Mouse (Mus musculus) heart, embryonic 14.5 days (tissue): ENCODE results near the gene Chrna9. TPM values are rescaled to one million over a fixed set of nuclear protein-coding genes. Genes with fewer than 3 reads are reported as not detected.

ENCODE experiments used
- ATAC-seq: fragments of 200-750 bp; cut with Nextera tagmentation; 2 replicates; pipeline ENCODE4 v1.8.0; 2017; ENCODE audit warnings: low read depth, moderate TSS enrichment; ENCODE audit not compliant: insufficient number of reproducible peaks, insufficient read depth, low FRiP score
- H3K27ac ChIP-seq, 2 experiments: fragments of 200-500 bp in 1 of 2; fragments of 300-500 bp in 1 of 2; sonication (generic) in 1 of 2; replicated peaks in 1 of 2; 2 replicates each; pipeline ENCODE4 v1.5.1; 2012 to 2014; ENCODE audit warnings: low read depth in 2 of 2, low read length in 2 of 2, control low read depth in 1 of 2, mild to moderate bottlenecking in 1 of 2, mixed read lengths in 1 of 2; ENCODE audit not compliant: control insufficient read depth in 1 of 2, insufficient read depth in 1 of 2
- H3K27me3 ChIP-seq: fragments of 300-500 bp; sonication (generic); 2 replicates; pipeline ENCODE4 v1.6.1; 2014; ENCODE audit warnings: mild to moderate bottlenecking, low read length, control low read depth; ENCODE audit not compliant: control insufficient read depth, insufficient read depth
- H3K36me3 ChIP-seq: fragments of 300-500 bp; sonication (generic); 2 replicates; pipeline ENCODE4 v1.6.1; 2014; ENCODE audit warnings: mild to moderate bottlenecking, control low read depth, low read length, mixed read lengths; ENCODE audit not compliant: control insufficient read depth, insufficient read depth
- H3K4me1 ChIP-seq, 2 experiments: fragments of 200-500 bp in 1 of 2; fragments of 300-500 bp in 1 of 2; sonication (generic) in 1 of 2; 2 replicates each; pipeline ENCODE4 v1.6.1; 2012 to 2014; ENCODE audit warnings: low read length in 2 of 2, control low read depth in 1 of 2, mixed read lengths in 1 of 2; ENCODE audit not compliant: control insufficient read depth in 2 of 2, insufficient read depth in 2 of 2
- H3K4me2 ChIP-seq: fragments of 300-500 bp; sonication (generic); 2 replicates; pipeline ENCODE4 v1.6.1; 2014; ENCODE audit warnings: mild to moderate bottlenecking, low read length
- H3K4me3 ChIP-seq, 2 experiments: fragments of 200-500 bp in 1 of 2; fragments of 300-500 bp in 1 of 2; sonication (generic) in 1 of 2; 2 replicates each; pipeline ENCODE4 v1.5.1; 2012 to 2014; ENCODE audit warnings: low read length in 2 of 2, mild to moderate bottlenecking in 2 of 2, control low read depth in 1 of 2, low read depth in 1 of 2, moderate library complexity in 1 of 2; ENCODE audit not compliant: control insufficient read depth in 1 of 2, insufficient read depth in 1 of 2
- H3K9ac ChIP-seq: fragments of 300-500 bp; sonication (generic); 2 replicates; pipeline ENCODE4 v1.6.1; 2014; ENCODE audit warnings: mild to moderate bottlenecking, low read length
- H3K9me3 ChIP-seq: fragments of 300-500 bp; sonication (generic); 2 replicates; pipeline ENCODE4 v1.6.1; 2016; ENCODE audit warnings: low read length, control low read depth; ENCODE audit not compliant: control insufficient read depth
- WGBS: fragments of 180-500 bp; shearing (Covaris S2); extraction: QIAGEN DNeasy Blood & Tissue Kit; methylation state at CpG from one replicate; pipeline ENCODE4 v1.1.7; 2014; 5-methylcytosine and 5-hydroxymethylcytosine counted together
- polyA plus RNA-seq: library from polyadenylated mRNA; unstranded; fragments of >200 nt; fragmentation: Nextera tagmentation; extraction: Ambion mirVana; gene quantifications from 2 replicates; pipeline ENCODE4 v1.2.1, GENCODE M21; 2014

Chrna9 gene
- polyA plus RNA-seq, 1 experiment from 2014 or later = not detected

GRCm38 (mm10) chr5:65959893-65960596, 25.3 kb downstream of the Chrna9 start:
- Histone ChIP-seq H3K27me3 (no peaks in the 10 kb centered on the region), H3K4me2 (no peak overlapping the region), H3K27ac (no peak overlapping the region), H3K9me3 (no peaks in the 10 kb centered on the region), H3K9ac (no peak overlapping the region), H3K36me3 (no peaks in the 10 kb centered on the region), H3K4me3 (no peak overlapping the region), H3K4me1 (peaks cover 3 to 6% of the 10 kb centered on the region in 2 experiments; a peak in 3 of 4 replicates)
- ATAC-seq = no peak
- 75% methylated on average over 5 of the region's 5 CpGs for WGBS

GRCm38 (mm10) chr5:65960597-65960950, 25.9 kb downstream of the Chrna9 start:
- Histone ChIP-seq H3K4me2 (no peak overlapping the region), H3K27ac (no peak overlapping the region), H3K9ac (no peak overlapping the region), H3K36me3 (no peaks in the 10 kb centered on the region), H3K9me3 (no peaks in the 10 kb centered on the region), H3K27me3 (no peaks in the 10 kb centered on the region), H3K4me3 (no peak overlapping the region), H3K4me1 (peaks cover 0 to under 1% of the 10 kb centered on the region in 2 experiments; a peak in 1 of 4 replicates)
- no peak for ATAC-seq
- 86% methylated on average over 11 of the region's 11 CpGs for WGBS

GRCm38 (mm10) chr5:65963291-65963690, 28.6 kb downstream of the Chrna9 start:
- Histone ChIP-seq H3K4me2 (no peak overlapping the region), H3K27me3 (no peaks in the 10 kb centered on the region), H3K27ac (no peak overlapping the region), H3K9ac (no peak overlapping the region), H3K4me3 (no peak overlapping the region), H3K36me3 (no peaks in the 10 kb centered on the region), H3K9me3 (no peaks in the 10 kb centered on the region), H3K4me1 (no peaks in the 10 kb centered on the region)
- 87% methylated on average over 5 of the region's 5 CpGs for WGBS
- ATAC-seq = no peak

GRCm38 (mm10) chr5:65965771-65966279, 31.1 kb downstream of the Chrna9 start:
- Histone ChIP-seq H3K4me2 (no peak overlapping the region), H3K27me3 (no peaks in the 10 kb centered on the region), H3K27ac (no peak overlapping the region), H3K4me3 (no peak overlapping the region), H3K4me1 (no peaks in the 10 kb centered on the region), H3K9me3 (no peaks in the 10 kb centered on the region), H3K36me3 (no peaks in the 10 kb centered on the region), H3K9ac (no peak overlapping the region)
- WGBS = 61% methylated on average over 7 of the region's 7 CpGs
- no peak for ATAC-seq

- Histone ChIP-seq H3K9ac (no peak overlapping the region), H3K4me3 (no peak overlapping the region), H3K4me2 (no peak overlapping the region), H3K9me3 (no peaks in the 10 kb centered on the region), H3K4me1 (no peaks in the 10 kb centered on the region), H3K27ac (no peak overlapping the region), H3K27me3 (no peaks in the 10 kb centered on the region), H3K36me3 (no peaks in the 10 kb centered on the region)
- no peak for ATAC-seq
- 59% methylated on average over 12 of the region's 12 CpGs for WGBS
Observed at GRCm38 (mm10) chr5:65967091-65967490, 32.4 kb downstream of the Chrna9 start.

GRCm38 (mm10) chr5:65968004-65968403, 33.3 kb downstream of the Chrna9 start:
- Histone ChIP-seq H3K9ac (no peak overlapping the region), H3K9me3 (no peaks in the 10 kb centered on the region), H3K4me3 (no peak overlapping the region), H3K4me1 (no peaks in the 10 kb centered on the region), H3K36me3 (no peaks in the 10 kb centered on the region), H3K27me3 (no peaks in the 10 kb centered on the region), H3K27ac (no peak overlapping the region), H3K4me2 (no peak overlapping the region)
- ATAC-seq = no peak
- 84% methylated on average over 3 of the region's 3 CpGs for whole genome bisulfite sequencing

- no peak overlapping the region for H3K9ac ChIP-seq
- no peak overlapping the region for H3K27ac ChIP-seq
- no peak overlapping the region for H3K4me3 ChIP-seq
- no peaks in the 10 kb centered on the region for H3K4me1 ChIP-seq
- WGBS = 56% methylated on average over 2 of the region's 2 CpGs
- no peaks in the 10 kb centered on the region for H3K36me3 ChIP-seq
- no peak overlapping the region for H3K4me2 ChIP-seq
- ATAC-seq = no peak
- no peaks in the 10 kb centered on the region for H3K27me3 ChIP-seq
- no peaks in the 10 kb centered on the region for H3K9me3 ChIP-seq
Observed at GRCm38 (mm10) chr5:65973189-65973588, 38.5 kb downstream of the Chrna9 start.

GRCm38 (mm10) chr5:65975731-65976130, 41.0 kb downstream of the Chrna9 start:
- no peak overlapping the region for H3K9ac ChIP-seq
- WGBS = 84% methylated on average over 13 of the region's 13 CpGs
- no peaks in the 10 kb centered on the region for H3K36me3 ChIP-seq
- ATAC-seq = no peak
- no peaks in the 10 kb centered on the region for H3K9me3 ChIP-seq
- no peaks in the 10 kb centered on the region for H3K4me1 ChIP-seq
- no peak overlapping the region for H3K4me2 ChIP-seq
- H3K27me3 ChIP-seq = no peaks in the 10 kb centered on the region
- no peak overlapping the region for H3K27ac ChIP-seq
- H3K4me3 ChIP-seq = no peak overlapping the region
